Mouse (Mus musculus) forebrain, embryonic 16.5 days (tissue): ENCODE results near the gene Lysmd3. TPM values are rescaled to one million over a fixed set of nuclear protein-coding genes. Genes with fewer than 3 reads are reported as not detected.

Experiments
- ATAC-seq: fragments of 200-750 bp; cut with Nextera tagmentation; 2 replicates; pipeline ENCODE4 v1.8.0; 2017; ENCODE audit warnings: mild to moderate bottlenecking, moderate library complexity
- H3K27ac ChIP-seq: fragments of 300-500 bp; sonication (generic); 2 replicates; pipeline ENCODE4 v1.5.1; 2014; ENCODE audit warnings: low read length, control low read depth
- H3K27me3 ChIP-seq: fragments of 300-500 bp; sonication (generic); replicated peaks from 2 replicates; pipeline ENCODE4 v1.6.1; 2014; ENCODE audit warnings: low read length; ENCODE audit not compliant: control insufficient read depth, insufficient read depth
- H3K36me3 ChIP-seq: fragments of 300-500 bp; sonication (generic); 2 replicates; pipeline ENCODE4 v1.6.1; 2014; ENCODE audit not compliant: control insufficient read depth, insufficient read depth
- H3K4me1 ChIP-seq: fragments of 300-500 bp; sonication (generic); replicated peaks from 2 replicates; pipeline ENCODE4 v1.6.1; 2014; ENCODE audit warnings: low read length; ENCODE audit not compliant: control insufficient read depth, insufficient read depth
- H3K4me2 ChIP-seq: fragments of 300-500 bp; sonication (generic); 2 replicates; pipeline ENCODE4 v1.6.1; 2014; ENCODE audit warnings: mild to moderate bottlenecking, low read length, control low read depth
- H3K4me3 ChIP-seq: fragments of 300-500 bp; sonication (generic); replicated peaks from 2 replicates; pipeline ENCODE4 v1.5.1; 2014; ENCODE audit warnings: mild to moderate bottlenecking, low read length, control low read depth
- H3K9ac ChIP-seq: fragments of 300-500 bp; sonication (generic); replicated peaks from 2 replicates; pipeline ENCODE4 v1.6.1; 2014; ENCODE audit warnings: low read depth, low read length, control low read depth
- H3K9me3 ChIP-seq: fragments of 300-500 bp; sonication (generic); 2 replicates; pipeline ENCODE4 v1.6.1; 2016; ENCODE audit warnings: low read length; ENCODE audit not compliant: control insufficient read depth
- WGBS: fragments of 180-500 bp; shearing (Covaris S2); extraction: QIAGEN DNeasy Blood & Tissue Kit; methylation state at CpG from one replicate; pipeline ENCODE4 v1.1.7; 2014; 5-methylcytosine and 5-hydroxymethylcytosine counted together
- polyA plus RNA-seq: library from polyadenylated mRNA; unstranded; fragments of >200 nt; fragmentation: Nextera tagmentation; extraction: Ambion mirVana; gene quantifications from 2 replicates; pipeline ENCODE4 v1.2.1, GENCODE M21; 2015

The Lysmd3 gene
- polyA plus RNA-seq, 1 experiment from 2014 or later, result 20.3 TPM

GRCm38 (mm10) chr13:81663566-81664330 lies 6.3 kb downstream of the Lysmd3 start:
- H3K36me3 ChIP-seq, result peaks cover 25% of the 10 kb centered on the region
- H3K27ac ChIP-seq, result no peak overlapping the region
- H3K4me1 ChIP-seq, result peaks cover 12% of the 10 kb centered on the region
- ATAC-seq, result peak; percentile 77
- no peak overlapping the region for H3K9ac ChIP-seq
- 57% methylated on average over 12 of the region's 12 CpGs for WGBS
- H3K4me2 ChIP-seq, result no peak overlapping the region
- H3K9me3 ChIP-seq, result no peaks in the 10 kb centered on the region
- H3K27me3 ChIP-seq, result no peaks in the 10 kb centered on the region
- no peak overlapping the region for H3K4me3 ChIP-seq

DNA sequence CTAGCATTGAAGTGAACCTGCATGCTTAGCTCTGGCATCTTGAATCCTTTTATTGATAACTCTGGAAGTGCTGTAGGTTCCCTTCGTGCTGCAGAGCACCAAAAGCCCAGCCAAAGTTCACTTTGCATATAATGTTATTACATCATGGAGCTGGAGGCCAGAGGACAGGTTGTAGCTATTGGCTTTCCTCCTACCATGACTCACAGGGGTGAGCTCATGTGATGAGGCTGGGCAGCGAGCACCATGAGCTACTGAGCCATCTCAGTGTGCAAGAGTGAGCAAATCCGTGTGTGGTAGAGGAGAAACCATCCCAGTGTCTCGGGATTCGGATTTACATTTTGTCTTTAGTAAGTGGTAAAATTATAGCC lies 6.9 kb downstream of the Lysmd3 start:
- H3K27me3 ChIP-seq, result no peaks in the 10 kb centered on the region
- H3K4me3 ChIP-seq, result no peak overlapping the region
- 82% methylated on average over 5 of the region's 5 CpGs for WGBS
- no peak overlapping the region for H3K27ac ChIP-seq
- no peaks in the 10 kb centered on the region for H3K9me3 ChIP-seq
- H3K4me1 ChIP-seq, result 0 out of 2 replicates have a peak, but pooled peaks cover 8% of the 10 kb centered on the region
- no peak overlapping the region for H3K9ac ChIP-seq
- H3K4me2 ChIP-seq, result no peak overlapping the region
- peaks cover 26% of the 10 kb centered on the region for H3K36me3 ChIP-seq
- ATAC-seq, result peak; percentile 5; the same call in 1 of the 2 replicates

DNA sequence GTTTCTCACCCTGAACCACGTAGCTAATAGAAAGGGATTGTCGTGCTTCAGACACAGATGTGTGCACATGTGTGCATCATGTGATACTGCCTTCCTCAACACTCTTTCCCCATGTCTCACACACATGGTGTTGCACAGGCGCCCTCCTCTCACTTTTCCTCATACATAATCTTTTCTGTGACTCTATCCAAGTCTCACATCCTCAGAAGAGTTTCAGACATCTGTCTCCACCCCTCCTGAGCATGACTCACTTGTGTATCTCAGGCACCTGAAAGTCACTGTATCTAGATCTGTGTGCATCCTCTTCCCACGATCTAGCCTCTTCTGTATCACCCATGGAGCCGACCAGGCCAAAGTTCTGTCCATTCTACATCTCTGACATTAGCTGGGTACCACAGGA lies 10.2 kb downstream of the Lysmd3 start:
- 0 out of 2 replicates have a peak, but pooled peaks cover 7% of the 10 kb centered on the region for H3K4me1 ChIP-seq
- no peak overlapping the region for H3K27ac ChIP-seq
- H3K9me3 ChIP-seq, result no peaks in the 10 kb centered on the region
- no peak overlapping the region for H3K4me2 ChIP-seq
- 97% methylated on average over 5 of the region's 5 CpGs for WGBS
- peaks cover 35% of the 10 kb centered on the region for H3K36me3 ChIP-seq
- no peaks in the 10 kb centered on the region for H3K27me3 ChIP-seq
- H3K4me3 ChIP-seq, result no peak overlapping the region
- no peak for ATAC-seq
- no peak overlapping the region for H3K9ac ChIP-seq

DNA sequence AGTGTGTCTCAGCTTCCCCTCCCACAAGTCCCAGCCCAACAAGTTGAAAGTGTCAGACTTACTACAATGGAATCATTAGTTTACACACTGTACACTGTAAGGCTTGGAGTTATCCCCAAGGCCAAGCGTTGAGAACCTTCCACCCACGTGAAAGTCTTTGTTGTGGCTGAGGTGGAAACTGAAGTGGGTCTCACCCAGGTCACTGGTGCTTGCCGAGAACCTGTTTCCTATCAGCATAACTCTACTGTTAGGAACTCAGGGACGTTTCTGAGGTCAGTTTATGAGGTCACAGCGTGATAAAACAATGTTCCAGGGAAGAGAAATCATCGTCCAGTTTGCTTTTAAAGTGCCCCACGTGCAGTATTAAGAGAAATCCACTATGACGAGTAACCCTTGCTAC lies 17.9 kb downstream of the Lysmd3 start:
- H3K27ac ChIP-seq, result no peak overlapping the region
- H3K4me1 ChIP-seq, result no peaks in the 10 kb centered on the region
- no peaks in the 10 kb centered on the region for H3K9me3 ChIP-seq
- H3K27me3 ChIP-seq, result no peaks in the 10 kb centered on the region
- peaks cover 7% of the 10 kb centered on the region; the same call in 1 of the 2 replicates for H3K36me3 ChIP-seq
- H3K9ac ChIP-seq, result no peak overlapping the region
- no peak overlapping the region for H3K4me3 ChIP-seq
- ATAC-seq, result no peak
- 90% methylated on average over 8 of the region's 8 CpGs for WGBS
- H3K4me2 ChIP-seq, result no peak overlapping the region

DNA sequence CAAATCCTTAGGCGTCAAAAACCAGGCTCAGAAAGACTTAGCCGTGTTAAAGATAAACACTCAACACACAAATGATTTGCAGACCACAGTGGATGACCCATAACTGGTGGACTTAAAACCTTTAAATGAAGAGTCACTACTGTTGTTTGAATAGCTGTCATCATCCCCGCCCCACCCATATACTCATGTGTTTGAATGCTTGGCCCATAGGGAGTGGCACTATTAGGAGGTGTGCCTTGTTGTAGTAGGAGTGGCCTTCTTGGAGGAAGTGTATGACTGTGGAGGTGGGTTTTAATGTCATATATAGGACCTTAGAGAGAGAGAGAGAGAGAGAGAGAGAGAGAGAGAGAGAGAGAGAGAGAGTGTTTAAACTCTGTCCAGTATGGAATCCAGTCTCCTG lies 25.6 kb downstream of the Lysmd3 start:
- Histone ChIP-seq H3K27ac (no peak overlapping the region), H3K4me1 (no peaks in the 10 kb centered on the region), H3K27me3 (no peaks in the 10 kb centered on the region), H3K4me2 (no peak overlapping the region), H3K36me3 (no peaks in the 10 kb centered on the region), H3K4me3 (no peak overlapping the region), H3K9ac (no peak overlapping the region), H3K9me3 (no peaks in the 10 kb centered on the region)
- 93% methylated on average over 3 of the region's 3 CpGs for WGBS
- no peak for ATAC-seq

GRCm38 (mm10) chr13:81684258-81684657 lies 26.8 kb downstream of the Lysmd3 start:
- no peak overlapping the region for H3K27ac ChIP-seq
- no peaks in the 10 kb centered on the region for H3K27me3 ChIP-seq
- no peaks in the 10 kb centered on the region for H3K36me3 ChIP-seq
- no peak overlapping the region for H3K9ac ChIP-seq
- WGBS, result 90% methylated on average over 5 of the region's 5 CpGs
- ATAC-seq, result no peak
- no peak overlapping the region for H3K4me3 ChIP-seq
- no peaks in the 10 kb centered on the region for H3K4me1 ChIP-seq
- no peaks in the 10 kb centered on the region for H3K9me3 ChIP-seq
- no peak overlapping the region for H3K4me2 ChIP-seq

DNA sequence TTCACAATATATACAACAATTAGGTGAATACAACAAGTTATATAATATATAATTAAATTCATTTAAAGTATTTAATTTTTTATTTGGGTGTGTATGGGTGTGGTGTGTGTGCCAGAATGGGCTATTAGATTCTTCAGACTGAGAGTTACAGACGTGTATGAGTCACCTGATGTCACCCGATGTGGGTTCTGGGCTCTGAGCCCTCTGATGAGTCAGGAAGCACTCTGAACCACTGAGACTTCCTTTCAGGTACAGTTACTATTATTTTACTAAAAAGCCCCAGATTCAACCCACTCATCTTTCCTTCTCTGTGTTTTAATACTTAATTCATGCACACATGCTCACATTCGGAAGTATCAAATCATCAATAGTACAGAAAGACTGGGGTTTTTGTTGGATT lies 27.4 kb downstream of the Lysmd3 start:
- WGBS, result 92% methylated on average over 3 of the region's 3 CpGs
- ATAC-seq, result no peak
- no peaks in the 10 kb centered on the region for H3K36me3 ChIP-seq
- no peak overlapping the region for H3K9ac ChIP-seq
- H3K4me3 ChIP-seq, result no peak overlapping the region
- no peak overlapping the region for H3K27ac ChIP-seq
- no peaks in the 10 kb centered on the region for H3K27me3 ChIP-seq
- H3K9me3 ChIP-seq, result no peaks in the 10 kb centered on the region
- no peak overlapping the region for H3K4me2 ChIP-seq
- no peaks in the 10 kb centered on the region for H3K4me1 ChIP-seq

DNA sequence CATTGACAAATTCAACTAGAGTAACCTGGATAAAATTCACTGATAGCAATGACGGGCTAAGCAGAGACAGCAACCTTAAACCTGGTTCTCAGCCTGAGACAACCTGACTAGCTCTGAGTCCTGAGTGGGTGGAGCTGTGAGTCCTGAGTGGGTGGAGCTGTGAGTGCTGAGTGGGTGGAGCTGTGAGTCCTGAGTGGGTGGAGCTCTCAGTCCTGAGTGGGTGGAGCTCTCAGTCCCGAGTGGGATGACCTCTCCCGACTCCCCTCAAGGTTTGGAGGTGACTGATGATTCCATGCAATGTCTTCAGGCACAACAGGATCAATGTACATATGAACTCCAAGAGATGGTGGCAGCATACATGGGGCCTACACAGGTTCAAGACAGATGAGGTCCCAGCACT lies 32.1 kb downstream of the Lysmd3 start:
- Histone ChIP-seq H3K9ac (no peak overlapping the region), H3K27ac (no peak overlapping the region), H3K36me3 (no peaks in the 10 kb centered on the region), H3K27me3 (no peaks in the 10 kb centered on the region), H3K9me3 (no peaks in the 10 kb centered on the region), H3K4me1 (no peaks in the 10 kb centered on the region), H3K4me3 (no peak overlapping the region), H3K4me2 (no peak overlapping the region)
- ATAC-seq, result no peak
- 87% methylated on average over 3 of the region's 3 CpGs for WGBS

GRCm38 (mm10) chr13:81690477-81690876 lies 33.0 kb downstream of the Lysmd3 start:
- WGBS, result 90% methylated on average over 10 of the region's 10 CpGs
- H3K27me3 ChIP-seq, result no peaks in the 10 kb centered on the region

GRCm38 (mm10) chr13:81691606-81692005 lies 34.1 kb downstream of the Lysmd3 start:
- H3K9ac ChIP-seq, result no peak overlapping the region
- H3K36me3 ChIP-seq, result no peaks in the 10 kb centered on the region
- ATAC-seq, result no peak
- H3K4me3 ChIP-seq, result no peak overlapping the region
- no peaks in the 10 kb centered on the region for H3K4me1 ChIP-seq
- H3K4me2 ChIP-seq, result no peak overlapping the region
- 54% methylated on average over 9 of the region's 9 CpGs for WGBS
- H3K9me3 ChIP-seq, result no peaks in the 10 kb centered on the region
- H3K27me3 ChIP-seq, result no peaks in the 10 kb centered on the region
- H3K27ac ChIP-seq, result no peak overlapping the region

More at GRCm38 (mm10) chr13:81690477-81690876, 33.0 kb downstream of the Lysmd3 start:
- Histone ChIP-seq H3K9me3 (no peaks in the 10 kb centered on the region), H3K4me2 (no peak overlapping the region), H3K9ac (no peak overlapping the region), H3K36me3 (no peaks in the 10 kb centered on the region), H3K4me3 (no peak overlapping the region), H3K27ac (no peak overlapping the region), H3K4me1 (no peaks in the 10 kb centered on the region)
- no peak for ATAC-seq
